Mouse (Mus musculus) ES-Bruce4 (cell line): ENCODE measurements around the gene Bcar1.

ENCODE experiments used
- CTCF ChIP-seq: IDR thresholded peaks from one replicate; pipeline ENCODE4 v1.8.1; 2011; ENCODE audit warnings: low read depth, low read length
- EP300 ChIP-seq: IDR thresholded peaks from 2 replicates; pipeline ENCODE4 v1.6.1; 2011; ENCODE audit warnings: low read depth, low read length; ENCODE audit not compliant: insufficient read depth

- no peak for TF ChIP-seq CTCF
- TF ChIP-seq EP300: no peak
Observed at GRCm38 (mm10) chr8:111697655-111698054, 46.0 kb downstream of the Bcar1 start.
